Mouse (Mus musculus): ENCODE results near the gene Dnm3.
A peak's percentile ranks its signal among the peaks of the same experiment; 100 is the strongest.
"Not testable (repeated sequence)": the region's sequence is repeated elsewhere in the genome, so short reads cannot be mapped to it uniquely, and the experiment has no call there.

The Dnm3 gene

GRCm38 (mm10) chr1:162428904-162429303 lies 48.9 kb downstream of the Dnm3 start:
- DNase-seq (ENCODE audit: low spot score): no peak

- no peak for DNase-seq (ENCODE audit: low spot score)
Measured at GRCm38 (mm10) chr1:162425930-162426478, 51.8 kb downstream of the Dnm3 start.

- no peak for DNase-seq (ENCODE audit: low spot score)
Measured at GRCm38 (mm10) chr1:162422826-162423225, 55.0 kb downstream of the Dnm3 start.

GRCm38 (mm10) chr1:162413791-162414190 lies 64.0 kb downstream of the Dnm3 start:
- peak; percentile 15 for DNase-seq (ENCODE audit: low spot score)

GRCm38 (mm10) chr1:162412787-162413429 lies 64.9 kb downstream of the Dnm3 start:
- DNase-seq (ENCODE audit: low spot score): no peak

- DNase-seq (ENCODE audit: low spot score): no peak
Measured at GRCm38 (mm10) chr1:162410207-162410965, 67.4 kb downstream of the Dnm3 start.

GRCm38 (mm10) chr1:162394549-162394948 lies 83.3 kb downstream of the Dnm3 start:
- DNase-seq (ENCODE audit: low spot score): no peak

GRCm38 (mm10) chr1:162388442-162389165 lies 89.2 kb downstream of the Dnm3 start:
- no peak for DNase-seq (ENCODE audit: low spot score)

- not testable (repeated sequence) for DNase-seq (ENCODE audit: low spot score)
Measured at GRCm38 (mm10) chr1:162373068-162373467, 104.8 kb downstream of the Dnm3 start.

GRCm38 (mm10) chr1:162369726-162370125 lies 108.1 kb downstream of the Dnm3 start:
- DNase-seq (ENCODE audit: low spot score): no peak

- DNase-seq (ENCODE audit: low spot score): no peak
Measured at GRCm38 (mm10) chr1:162361978-162362377, 115.9 kb downstream of the Dnm3 start.

GRCm38 (mm10) chr1:162359270-162359669 lies 118.6 kb downstream of the Dnm3 start:
- peak; percentile 75 for DNase-seq (ENCODE audit: low spot score)

GRCm38 (mm10) chr1:162358036-162358435 lies 119.8 kb downstream of the Dnm3 start:
- peak; percentile 73 for DNase-seq (ENCODE audit: low spot score)

- no peak for DNase-seq (ENCODE audit: low spot score)
Measured at GRCm38 (mm10) chr1:162356481-162356880, 121.4 kb downstream of the Dnm3 start.

- no peak for DNase-seq (ENCODE audit: low spot score)
Measured at GRCm38 (mm10) chr1:162354780-162355179, 123.1 kb downstream of the Dnm3 start.

GRCm38 (mm10) chr1:162353831-162354230 lies 124.0 kb downstream of the Dnm3 start:
- no peak for DNase-seq (ENCODE audit: low spot score)

GRCm38 (mm10) chr1:162349306-162349705 lies 128.5 kb downstream of the Dnm3 start:
- DNase-seq (ENCODE audit: low spot score): no peak

GRCm38 (mm10) chr1:162346456-162347011 lies 131.3 kb downstream of the Dnm3 start:
- DNase-seq (ENCODE audit: low spot score): no peak

GRCm38 (mm10) chr1:162337170-162337569 lies 140.7 kb downstream of the Dnm3 start:
- no peak for DNase-seq (ENCODE audit: low spot score)

- peak; percentile 89 for DNase-seq (ENCODE audit: low spot score)
Measured at GRCm38 (mm10) chr1:162336640-162337039, 141.2 kb downstream of the Dnm3 start.

GRCm38 (mm10) chr1:162336224-162336623 lies 141.6 kb downstream of the Dnm3 start:
- no peak for DNase-seq (ENCODE audit: low spot score)

GRCm38 (mm10) chr1:162328673-162329072 lies 149.2 kb downstream of the Dnm3 start:
- no peak for DNase-seq (ENCODE audit: low spot score)
